Mouse (Mus musculus) adrenal gland, adult 2 months (tissue): ENCODE data around the gene Ifnar1. TPM values are rescaled to one million over a fixed set of nuclear protein-coding genes. Genes with fewer than 3 reads are reported as not detected.

Source experiments
- DNase-seq: peaks from one replicate; pipeline ENCODE4 v3.0.0; 2021
- polyA plus RNA-seq: library from polyadenylated mRNA; depleted of rRNA; stranded (reverse); fragments of >200 nt; gene quantifications from 2 replicates; pipeline ENCODE4 v1.2.3, GENCODE M21; 2012
- total RNA-seq, 2 experiments: library from RNA; stranded (reverse); gene quantifications; 2 replicates each; pipeline ENCODE4 v1.2.3; 2021

Gene Ifnar1
- total and polyA plus RNA-seq, 3 experiments, result 11.3 to 71.3 (median 66.1) TPM

GRCm38 (mm10) chr16:91461066-91461638 lies 23.9 kb upstream of the Ifnar1 start:
- no peak for DNase-seq

GRCm38 (mm10) chr16:91461773-91462181 lies 23.3 kb upstream of the Ifnar1 start:
- DNase-seq, result no peak

DNA sequence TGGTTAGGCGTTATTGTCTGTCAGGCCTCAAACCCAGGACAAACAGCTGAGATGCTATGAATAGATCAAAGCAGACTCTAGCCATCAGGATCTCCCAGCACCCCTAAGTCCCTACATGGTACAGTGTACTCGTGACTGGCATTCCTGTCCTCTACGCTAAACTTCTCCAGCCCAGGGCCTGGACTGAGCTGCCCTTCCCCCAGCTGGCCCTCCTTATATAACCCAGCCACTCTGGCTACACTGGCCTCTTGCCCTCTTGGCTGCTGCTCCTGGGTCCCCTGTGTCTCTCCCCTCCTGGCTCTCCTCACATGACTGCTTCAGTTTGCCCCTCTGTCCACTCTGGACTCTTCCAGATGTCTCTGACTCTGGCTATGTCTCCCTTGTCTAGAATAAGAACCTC lies 22.4 kb upstream of the Ifnar1 start:
- DNase-seq, result peak; percentile 41

GRCm38 (mm10) chr16:91463400-91463799 lies 21.6 kb upstream of the Ifnar1 start:
- no peak for DNase-seq

GRCm38 (mm10) chr16:91463836-91464400 lies 21.1 kb upstream of the Ifnar1 start:
- no peak for DNase-seq

- DNase-seq, result peak; percentile 94
Measured at GRCm38 (mm10) chr16:91464594-91465504, 20.2 kb upstream of the Ifnar1 start.

DNA sequence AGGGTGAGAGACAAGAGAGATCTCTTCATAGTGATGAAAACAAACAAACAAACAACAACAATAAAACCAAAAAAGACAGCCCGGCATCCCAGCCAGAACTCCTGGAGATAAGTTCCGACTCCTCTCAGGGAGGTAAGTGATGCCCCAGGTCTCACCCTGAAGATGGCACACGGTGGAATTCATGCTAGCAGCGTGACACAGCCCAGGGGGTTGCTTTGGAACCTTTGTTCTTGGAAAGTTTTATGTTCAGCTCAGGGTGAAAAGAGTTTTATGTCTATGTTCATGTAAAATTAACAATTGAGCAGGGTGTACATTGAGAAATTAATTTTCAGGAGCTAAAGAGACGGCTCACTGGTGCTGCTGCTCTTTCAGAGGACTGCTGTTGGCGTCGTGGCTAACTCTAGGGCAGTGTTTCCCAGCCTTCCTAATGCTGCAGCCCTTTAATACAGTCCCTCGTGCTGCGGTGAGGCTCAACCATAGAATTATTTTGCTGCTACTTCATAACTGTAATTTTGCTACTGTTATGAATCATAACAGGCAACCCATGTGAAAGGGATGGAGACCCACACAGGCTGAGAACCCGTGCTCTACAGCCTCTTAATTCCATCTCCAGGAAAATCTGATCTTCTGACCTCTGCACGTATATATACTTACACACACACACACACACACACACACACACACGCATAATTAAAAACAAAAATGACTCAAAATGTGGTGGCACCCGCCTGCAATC lies 19.4 kb upstream of the Ifnar1 start:
- no peak for DNase-seq

DNA sequence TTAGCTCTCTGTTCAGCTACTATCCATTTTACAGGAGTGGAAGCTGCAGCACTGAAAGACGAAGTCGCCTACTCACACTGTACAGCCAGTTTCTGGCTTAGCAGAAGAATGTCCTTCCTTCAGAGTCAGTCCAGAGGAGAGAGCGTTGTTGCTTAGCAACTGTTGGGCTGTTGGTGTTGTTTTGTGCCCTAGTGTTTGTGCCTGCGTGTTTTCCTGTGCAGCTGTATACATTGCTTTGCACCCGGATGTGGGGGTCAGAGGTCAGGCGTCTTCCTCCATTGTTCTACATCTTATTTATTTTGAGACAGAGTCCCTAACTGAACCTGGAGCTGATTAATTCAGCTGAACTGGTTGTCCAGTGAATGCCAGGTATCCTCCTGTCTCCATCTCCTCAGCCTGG lies 18.5 kb upstream of the Ifnar1 start:
- no peak for DNase-seq

GRCm38 (mm10) chr16:91470470-91470869 lies 14.6 kb upstream of the Ifnar1 start:
- DNase-seq, result no peak

GRCm38 (mm10) chr16:91471481-91471880 lies 13.6 kb upstream of the Ifnar1 start:
- no peak for DNase-seq

- DNase-seq, result no peak
Measured at GRCm38 (mm10) chr16:91475753-91476152, 9.3 kb upstream of the Ifnar1 start.

- DNase-seq, result no peak
Measured at GRCm38 (mm10) chr16:91478067-91478466, 7.0 kb upstream of the Ifnar1 start.

DNA sequence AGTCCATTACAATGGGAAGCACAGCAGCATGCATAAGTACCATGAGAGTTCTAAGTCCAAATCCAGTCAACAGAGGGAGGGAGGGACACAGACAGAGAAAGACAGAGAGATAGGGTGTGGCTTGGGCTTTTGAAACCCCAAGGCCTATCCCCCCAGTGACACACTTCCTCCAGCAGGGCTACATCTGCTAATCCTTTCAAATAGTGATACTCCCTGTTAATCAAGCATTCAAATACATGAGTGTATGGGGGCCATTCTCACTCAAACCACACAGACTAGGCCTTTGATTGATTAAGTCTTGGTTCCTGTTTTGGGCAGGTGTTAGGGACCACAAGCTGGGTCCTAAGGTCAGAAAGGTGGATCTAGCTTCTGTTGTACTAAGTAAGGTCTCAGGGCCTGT lies 4.5 kb upstream of the Ifnar1 start:
- no peak for DNase-seq

DNA sequence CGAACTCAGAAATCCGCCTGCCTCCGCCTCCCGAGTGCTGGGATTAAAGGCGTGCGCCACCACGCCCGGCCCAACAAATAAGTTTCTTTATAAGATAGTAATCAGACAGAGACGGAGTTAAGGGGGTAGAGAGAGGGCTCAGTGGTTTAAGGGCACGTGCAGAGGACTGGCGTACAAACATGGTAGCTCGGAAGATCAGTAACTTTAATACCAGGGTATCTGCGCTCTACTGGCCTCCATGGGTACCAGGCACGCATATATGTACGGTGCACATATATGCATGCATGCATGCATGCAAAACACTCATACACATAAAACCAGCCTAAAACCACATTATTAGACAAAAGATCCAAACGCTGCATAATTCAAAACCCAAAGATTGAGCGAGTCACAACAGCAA lies 651 bp upstream of the Ifnar1 start:
- no peak for DNase-seq

DNA sequence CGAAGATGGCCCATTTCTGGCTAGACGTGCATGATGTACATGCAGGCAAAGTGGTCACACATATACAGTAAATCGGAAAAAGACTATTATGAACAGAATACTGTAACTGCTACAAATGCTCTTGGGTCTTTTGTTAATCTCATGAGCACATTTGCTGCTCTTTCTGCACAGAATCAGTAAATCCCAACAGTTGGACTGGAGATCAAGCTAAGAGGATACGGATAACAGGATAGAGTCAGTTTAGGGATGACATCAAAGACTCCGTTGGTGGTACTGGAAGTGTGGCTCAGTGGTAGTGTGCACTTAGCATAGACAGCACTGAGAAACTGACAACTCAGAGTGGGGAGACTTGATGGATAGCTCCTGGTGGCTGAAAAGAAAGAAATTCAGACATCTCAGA lies 803 bp downstream of the Ifnar1 start:
- DNase-seq, result no peak

DNA sequence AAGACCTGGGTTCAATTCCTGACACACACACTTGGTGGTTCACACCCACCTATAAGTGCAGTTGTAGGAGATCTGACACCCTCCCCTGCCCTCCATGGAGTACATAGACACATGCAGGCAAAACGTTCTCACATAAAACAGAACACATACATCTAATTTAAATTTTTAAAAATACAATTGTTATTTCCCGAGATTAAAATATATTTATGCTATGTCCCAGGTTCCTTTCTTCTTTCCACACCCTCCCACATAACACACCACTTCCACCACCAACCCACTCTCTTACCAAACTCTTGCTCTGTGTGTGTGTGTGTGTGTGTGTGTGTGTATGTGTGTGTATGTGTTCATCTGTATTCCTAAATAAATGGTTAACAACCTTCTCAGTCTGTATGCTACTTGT lies 3.0 kb downstream of the Ifnar1 start:
- no peak for DNase-seq

DNA sequence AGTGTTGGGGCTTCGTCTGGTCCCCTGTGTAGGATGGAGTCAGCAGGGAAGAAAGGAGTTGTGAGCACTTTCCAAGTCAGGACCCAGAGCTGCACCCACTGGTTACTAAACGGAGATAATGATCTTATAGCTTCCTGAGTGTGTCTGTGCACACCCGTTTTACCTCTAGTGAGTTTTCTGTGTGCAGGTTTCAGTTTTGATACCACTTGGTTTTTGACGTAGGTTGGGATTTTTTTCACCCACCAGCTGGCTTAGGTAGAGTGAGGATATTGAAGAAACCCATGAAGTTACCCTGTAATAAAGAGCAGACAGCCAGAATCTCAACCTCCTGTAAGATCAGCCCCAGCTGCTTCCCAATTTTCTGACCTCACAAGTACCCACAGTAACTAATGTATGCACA lies 5.9 kb downstream of the Ifnar1 start:
- DNase-seq, result no peak

GRCm38 (mm10) chr16:91491473-91491872 lies 6.4 kb downstream of the Ifnar1 start:
- DNase-seq, result no peak

GRCm38 (mm10) chr16:91495501-91495900 lies 10.5 kb downstream of the Ifnar1 start:
- DNase-seq, result no peak

DNA sequence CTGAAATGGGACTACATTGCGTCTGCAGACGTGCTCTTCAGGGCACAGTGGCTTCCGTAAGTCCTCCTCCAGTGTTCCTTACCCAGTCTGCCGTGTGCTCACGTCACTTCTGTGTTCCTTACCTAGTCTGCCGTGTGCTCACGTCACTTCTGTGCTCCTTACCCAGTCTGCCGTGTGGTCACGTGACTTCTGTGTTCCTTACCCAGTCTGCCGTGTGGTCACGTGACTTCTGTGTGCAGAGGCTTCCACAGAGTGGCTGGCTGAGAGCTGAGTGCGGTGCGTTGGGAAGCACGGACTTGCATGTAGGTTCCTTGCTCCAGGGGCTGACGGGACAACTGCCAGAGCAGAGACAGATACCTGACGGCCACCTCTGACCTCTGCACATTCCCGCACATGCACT lies 11.2 kb downstream of the Ifnar1 start:
- DNase-seq, result no peak

- DNase-seq, result no peak
Measured at GRCm38 (mm10) chr16:91496766-91497165, 11.7 kb downstream of the Ifnar1 start.

DNA sequence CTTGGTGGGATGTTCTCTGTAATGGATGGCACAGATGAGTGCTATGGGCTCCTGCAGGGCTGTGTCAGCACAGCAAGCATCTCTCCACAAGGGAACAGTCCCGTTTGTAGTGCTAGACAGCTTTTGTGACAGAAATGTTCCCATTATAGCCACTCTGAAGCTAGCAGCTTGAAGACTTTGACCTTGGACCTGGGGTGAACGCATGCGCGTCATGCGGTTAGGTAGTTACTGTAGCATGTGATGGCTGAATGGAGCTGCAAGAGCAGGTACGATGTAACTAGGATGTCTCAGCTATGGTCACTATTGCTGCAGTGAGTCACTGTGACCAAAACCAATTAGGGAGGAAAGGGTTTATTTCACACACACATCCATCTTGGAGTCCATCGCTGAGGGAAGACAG lies 13.0 kb downstream of the Ifnar1 start:
- DNase-seq, result no peak

DNA sequence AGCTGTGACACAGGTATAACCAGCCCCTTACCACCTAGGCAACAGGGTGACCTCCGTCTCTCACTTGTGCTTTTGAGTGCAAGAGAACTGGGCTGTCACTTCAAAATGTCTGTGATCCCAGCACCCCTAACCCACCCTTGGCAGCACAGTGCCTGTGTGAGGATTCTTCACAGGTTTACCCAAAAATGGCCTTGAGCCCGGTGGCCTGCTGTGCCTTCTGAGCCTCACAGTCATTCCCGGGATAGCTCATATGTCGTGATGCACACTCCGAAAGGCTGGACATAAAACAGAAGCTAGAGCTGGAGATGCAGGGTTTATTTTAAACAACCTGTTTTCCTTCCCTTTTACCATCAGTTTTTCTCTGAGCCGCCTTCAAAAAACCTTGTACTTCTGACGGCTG lies 19.7 kb downstream of the Ifnar1 start:
- DNase-seq, result no peak
